Mouse (Mus musculus) bone marrow macrophage, adult 2 months (primary cell): ENCODE data around the gene Mgat4c.

Source experiments
- CTCF ChIP-seq: IDR thresholded peaks from 2 replicates; pipeline ENCODE4 v1.5.1; 2012; ENCODE audit warnings: low read depth, mild to moderate bottlenecking, low read length, moderate library complexity
- POLR2A ChIP-seq: IDR thresholded peaks from 2 replicates; pipeline ENCODE4 v1.6.1; 2012; ENCODE audit warnings: mild to moderate bottlenecking, low read depth, low read length, borderline replicate concordance

DNA sequence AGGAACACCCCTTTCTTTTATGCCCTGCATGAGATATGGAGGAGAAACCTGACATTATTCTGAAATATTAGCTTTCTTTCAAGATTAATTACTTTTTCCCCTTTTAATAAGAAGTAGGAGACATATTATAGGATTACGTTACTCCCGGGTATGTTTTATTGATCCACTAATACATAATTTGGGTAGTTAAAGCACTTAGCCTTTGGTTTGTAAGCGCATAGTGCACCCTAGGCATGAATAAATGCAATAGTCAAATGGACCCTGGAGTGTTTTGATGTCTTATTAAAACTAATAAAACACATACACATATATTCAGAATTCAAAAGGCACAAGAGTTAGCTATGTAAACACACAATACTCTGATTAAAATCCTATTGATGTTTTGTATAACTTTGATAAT is 374.9 kb downstream of the Mgat4c start:
- TF ChIP-seq POLR2A = no peak
- no peak for TF ChIP-seq CTCF
